Mouse (Mus musculus): ENCODE measurements around the gene Fkbp6. TPM values are rescaled to one million over a fixed set of nuclear protein-coding genes. Genes with fewer than 3 reads are reported as not detected.

Gene Fkbp6
- under 1 TPM in 1 of 2 experiments, not detected in 1; 0.18 TPM for polyA plus RNA-seq (2017; shearing (Covaris generic))

GRCm38 (mm10) chr5:135349862-135350261, at the start of gene Fkbp6:
Fkbp6 (minus strand) TSS chr5:135350044.

GRCm38 (mm10) chr5:135394004-135394823, 44.4 kb upstream of the Fkbp6 start, which contains the start of gene Pom121:
Pom121 (minus strand) TSS chr5:135394546.

GRCm38 (mm10) chr5:135369787-135370654, 20.2 kb upstream of the Fkbp6 start, which contains the start of gene Nsun5:
Nsun5 (plus strand) TSS chr5:135369953.

GRCm38 (mm10) chr5:135352995-135353394, 3.2 kb upstream of the Fkbp6 start, which contains the start of gene Trim50:
Trim50 (plus strand) TSS chr5:135353295.

GRCm38 (mm10) chr5:135251079-135251454, 98.8 kb downstream of the Fkbp6 start, which contains the start of gene Fzd9:
Fzd9 (minus strand) TSS chr5:135251230.

Other genes starting within 250 kb of the Fkbp6 start
- 10 to 100 TPM; 12.8 to 16.5 TPM for gene Tbl2, start 200.4 kb downstream of the Fkbp6 start, polyA plus RNA-seq (2017; shearing (Covaris generic))
- 10 to 100 TPM; 82.5 to 84.2 TPM for gene Bcl7b, start 181.8 kb downstream of the Fkbp6 start, polyA plus RNA-seq (2017; shearing (Covaris generic))
- gene Baz1b, start 162.8 kb downstream of the Fkbp6 start, polyA plus RNA-seq (2017; shearing (Covaris generic)), result 10 to 100 TPM; 31.2 to 45.4 TPM
- gene Fzd9, start 98.8 kb downstream of the Fkbp6 start, polyA plus RNA-seq (2017; shearing (Covaris generic)), result under 1 TPM in 1 of 2 experiments, not detected in 1; 0.20 TPM
- gene Trim50, start 3.3 kb upstream of the Fkbp6 start, polyA plus RNA-seq (2017; shearing (Covaris generic)), result under 1 TPM in 1 of 2 experiments, not detected in 1; 0.08 TPM
- gene Nsun5, start 19.9 kb upstream of the Fkbp6 start, polyA plus RNA-seq (2017; shearing (Covaris generic)), result 10 to 100 TPM; 24.8 to 35.7 TPM
- gene Pom121, start 44.5 kb upstream of the Fkbp6 start, polyA plus RNA-seq (2017; shearing (Covaris generic)), result 10 to 100 TPM; 23.7 to 31.1 TPM
- gene Hip1, start 195.1 kb upstream of the Fkbp6 start, polyA plus RNA-seq (2017; shearing (Covaris generic)), result 10 to 100 TPM in 1 of 2 experiments, 1 to 10 TPM in 1; 4.7 to 23.0 TPM
- gene Ccl26, start 213.5 kb upstream of the Fkbp6 start, polyA plus RNA-seq (2017; shearing (Covaris generic)), result not detected
- gene Ccl24, start 223.0 kb upstream of the Fkbp6 start, polyA plus RNA-seq (2017; shearing (Covaris generic)), result 10 to 100 TPM in 1 of 2 experiments, under 1 TPM in 1; 0.62 to 32.7 TPM

All from activated CD4-positive, CD25-positive, alpha-beta regulatory T cell (primary cell).